Mouse (Mus musculus): ENCODE results near the gene Smyd1. TPM values are rescaled to one million over a fixed set of nuclear protein-coding genes. Genes with fewer than 3 reads are reported as not detected.

The Smyd1 gene
- total RNA-seq, 2 experiments from 2014 or later: 0.26 TPM; not detected in 1

DNA sequence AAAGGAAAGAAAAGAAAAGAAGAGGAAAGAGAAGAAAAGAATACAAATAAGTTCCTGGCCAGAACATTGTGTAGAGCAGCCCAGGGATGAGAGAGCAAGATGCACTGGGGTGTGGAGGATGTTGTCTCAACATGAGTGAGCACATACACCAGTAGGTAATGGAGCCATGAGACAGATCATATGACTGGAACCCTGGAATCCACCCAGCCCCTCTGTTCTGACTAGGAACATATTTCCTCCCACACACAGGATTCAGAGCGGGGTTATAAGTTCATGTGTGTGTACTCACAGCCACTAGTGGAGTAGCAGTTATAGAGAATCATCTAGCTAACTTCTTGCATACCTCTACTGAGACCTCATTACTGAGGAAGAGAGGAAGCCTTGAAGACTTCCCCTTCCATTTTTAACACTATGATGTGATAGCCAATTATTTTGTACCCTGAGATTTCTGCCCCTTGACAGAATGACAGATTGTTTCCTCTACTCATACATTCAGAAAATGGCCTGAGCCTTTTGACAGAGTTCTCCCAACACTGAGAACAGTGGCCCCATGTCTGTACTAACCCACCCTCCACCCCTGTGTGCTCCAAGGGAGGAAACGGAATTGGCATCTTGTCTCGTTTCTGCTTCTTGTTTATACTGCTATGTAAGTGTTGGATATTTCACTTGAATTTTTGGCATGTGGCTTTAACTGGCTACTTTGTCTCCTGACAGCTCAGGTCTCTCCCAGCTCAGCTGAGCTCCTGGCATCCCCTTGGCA is 97.7 kb downstream of the Smyd1 start:
- ATAC-seq (replicated peaks; ENCODE audit: low FRiP score, poor library complexity, severe bottlenecking): no peak

DNA sequence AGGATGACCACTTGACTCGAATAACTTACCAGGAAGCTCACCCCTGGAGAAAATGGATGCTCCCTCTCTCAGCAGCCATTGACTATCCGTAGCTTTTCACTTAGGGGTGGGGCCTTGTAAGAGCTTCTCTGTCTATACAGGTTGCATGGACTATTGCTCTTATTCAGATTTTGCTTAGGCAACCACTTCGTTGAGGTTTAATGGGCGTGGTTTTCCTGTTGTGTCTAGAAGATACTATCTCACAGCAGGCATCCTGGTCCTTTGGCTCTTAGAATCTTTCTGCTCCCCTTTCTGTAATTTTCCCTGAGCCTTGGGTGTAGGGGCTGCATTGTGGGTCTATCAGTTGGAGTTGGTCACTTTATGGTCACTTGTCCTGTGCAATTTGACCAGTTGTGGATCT is 100.5 kb downstream of the Smyd1 start:
- no peak for ATAC-seq (replicated peaks; ENCODE audit: low FRiP score, poor library complexity, severe bottlenecking)

- ATAC-seq (replicated peaks; ENCODE audit: low FRiP score, poor library complexity, severe bottlenecking): no peak
These were observed 109.6 kb downstream of the Smyd1 start for GRCm38 (mm10) chr6:71212471-71212870.

DNA sequence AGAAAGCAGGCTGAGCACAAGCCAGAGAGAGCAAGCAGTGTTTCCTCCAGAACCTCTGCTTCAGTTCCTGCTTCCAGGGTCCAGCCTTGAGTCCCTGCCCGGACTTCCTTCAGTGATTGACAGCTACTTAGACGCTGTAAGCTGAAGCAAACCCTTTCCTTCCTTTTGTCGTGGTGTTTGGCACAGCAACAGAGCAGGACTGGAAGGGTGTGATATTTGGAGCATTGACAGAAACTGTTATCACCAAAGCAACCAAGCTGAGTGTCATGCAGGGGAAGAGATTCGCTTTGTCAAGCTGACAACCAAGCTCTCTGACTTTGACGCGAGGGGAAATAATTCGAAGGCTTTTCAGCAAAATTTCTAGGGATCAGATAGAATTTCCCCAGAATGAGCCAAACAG is 110.1 kb downstream of the Smyd1 start:
- no peak for ATAC-seq (replicated peaks; ENCODE audit: low FRiP score, poor library complexity, severe bottlenecking)

- ATAC-seq (replicated peaks; ENCODE audit: low FRiP score, poor library complexity, severe bottlenecking): no peak
These were observed 113.3 kb downstream of the Smyd1 start for GRCm38 (mm10) chr6:71208691-71209090.

DNA sequence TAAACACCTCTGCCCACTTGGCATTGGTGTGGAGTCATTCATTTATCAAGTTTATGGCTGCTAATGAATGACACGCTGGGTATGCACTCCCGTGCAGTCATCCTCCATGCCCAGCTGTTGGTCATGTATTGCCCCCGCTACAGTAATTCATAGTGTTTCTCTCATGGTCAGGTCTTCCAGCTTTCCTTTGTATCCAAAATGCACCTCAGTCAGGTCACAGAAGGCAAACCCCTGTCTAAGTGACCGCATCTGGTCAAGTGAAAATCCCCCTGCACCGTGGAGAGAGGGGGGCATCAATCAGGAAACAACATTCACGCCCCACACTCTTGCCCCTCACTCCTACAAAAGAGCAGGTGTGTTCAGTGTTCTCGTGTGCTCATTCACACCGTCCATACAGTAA is 117.9 kb downstream of the Smyd1 start:
- ATAC-seq (replicated peaks; ENCODE audit: low FRiP score, poor library complexity, severe bottlenecking): no peak

GRCm38 (mm10) chr6:71203674-71204073 is 118.4 kb downstream of the Smyd1 start:
- no peak; the same call in 1 of the 2 replicates for ATAC-seq (replicated peaks; ENCODE audit: low FRiP score, poor library complexity, severe bottlenecking)

GRCm38 (mm10) chr6:71201925-71202324 is 120.1 kb downstream of the Smyd1 start:
- ATAC-seq (replicated peaks; ENCODE audit: low FRiP score, poor library complexity, severe bottlenecking): no peak

DNA sequence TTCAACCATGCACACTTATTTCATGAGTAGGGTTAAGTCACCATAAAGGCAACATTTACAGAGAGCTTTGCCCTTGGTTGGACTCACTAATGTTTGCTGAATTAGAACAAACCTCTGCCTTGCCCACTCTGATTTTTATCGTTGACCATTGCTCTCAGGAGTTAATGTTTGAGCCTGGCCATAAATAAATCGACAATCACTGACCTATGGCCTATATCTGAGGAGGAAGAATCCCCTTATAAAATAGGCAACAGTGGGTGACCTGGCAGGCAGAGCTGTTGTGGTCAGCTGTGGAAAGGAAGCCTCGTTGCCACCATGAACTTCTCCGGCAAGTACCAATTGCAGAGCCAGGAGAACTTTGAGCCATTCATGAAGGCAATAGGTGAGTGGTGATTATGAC is 122.4 kb downstream of the Smyd1 start, which contains the start of gene Fabp1:
Fabp1 (plus strand) TSS at position 216 of the 400 bp plus-strand sequence.
- no peak for ATAC-seq (replicated peaks; ENCODE audit: low FRiP score, poor library complexity, severe bottlenecking)

GRCm38 (mm10) chr6:71197636-71198535 is 124.1 kb downstream of the Smyd1 start:
- no peak for ATAC-seq (replicated peaks; ENCODE audit: low FRiP score, poor library complexity, severe bottlenecking)

DNA sequence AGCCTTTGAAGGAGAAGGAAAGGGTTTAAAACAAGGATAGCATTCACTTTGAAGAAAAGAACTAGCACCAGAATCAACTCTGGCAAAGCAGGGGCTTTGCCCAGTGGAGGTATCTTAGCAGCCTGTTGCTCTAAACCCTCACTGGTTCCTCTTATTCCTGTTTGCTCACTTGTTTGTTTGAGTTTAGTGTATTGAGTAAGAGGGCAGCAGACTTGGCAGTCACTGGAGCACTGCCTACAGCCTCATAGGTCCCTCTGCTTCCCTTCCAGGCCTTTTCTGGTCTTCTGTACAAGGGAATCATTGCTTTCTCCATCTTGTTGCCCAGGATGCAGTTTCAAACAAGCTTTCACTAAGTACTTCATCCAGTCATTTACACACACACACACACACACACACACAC is 125.9 kb downstream of the Smyd1 start:
- no peak for ATAC-seq (replicated peaks; ENCODE audit: low FRiP score, poor library complexity, severe bottlenecking)

GRCm38 (mm10) chr6:71193151-71193740 is 128.8 kb downstream of the Smyd1 start:
- ATAC-seq (replicated peaks; ENCODE audit: low FRiP score, poor library complexity, severe bottlenecking): no peak

DNA sequence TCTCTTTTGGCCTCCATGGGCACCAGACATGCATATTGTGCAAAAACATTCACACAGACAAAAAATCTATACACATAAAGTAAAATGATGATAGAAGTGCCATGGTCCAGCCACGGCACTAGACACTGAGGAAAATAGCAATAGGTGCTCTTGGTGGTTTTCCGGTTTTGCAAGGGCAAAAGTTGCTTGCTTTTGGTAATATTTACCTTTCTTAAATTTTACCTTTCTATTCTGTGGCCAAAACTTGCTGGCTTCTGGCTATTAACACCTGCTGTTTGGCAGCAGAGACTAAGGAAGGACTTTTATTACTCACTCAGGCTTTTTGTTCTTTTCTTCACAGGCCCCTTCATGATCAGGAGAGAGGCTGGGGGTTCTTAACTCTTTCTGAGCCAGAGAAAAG is 131.5 kb downstream of the Smyd1 start:
- ATAC-seq (replicated peaks; ENCODE audit: low FRiP score, poor library complexity, severe bottlenecking): no peak

DNA sequence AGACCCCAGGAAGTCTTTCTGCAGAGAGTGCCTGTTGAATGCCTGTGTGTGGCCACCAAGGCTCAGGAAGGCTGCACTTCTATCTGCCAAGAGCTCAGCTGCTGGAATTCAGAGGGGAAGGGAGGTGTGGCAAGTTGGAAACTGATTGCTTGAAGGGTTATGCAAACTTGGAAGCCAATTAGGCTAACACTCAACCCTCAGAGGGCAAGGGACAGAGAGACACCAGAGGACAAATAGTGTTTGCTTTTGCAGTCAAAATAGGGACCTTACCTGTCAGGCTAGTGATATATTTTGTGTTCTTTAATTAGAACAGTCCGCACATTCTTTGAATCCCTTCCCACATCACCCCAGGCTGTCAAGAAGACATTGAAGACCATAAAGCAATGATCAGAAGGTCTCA is 132.5 kb downstream of the Smyd1 start:
- ATAC-seq (replicated peaks; ENCODE audit: low FRiP score, poor library complexity, severe bottlenecking): no peak

DNA sequence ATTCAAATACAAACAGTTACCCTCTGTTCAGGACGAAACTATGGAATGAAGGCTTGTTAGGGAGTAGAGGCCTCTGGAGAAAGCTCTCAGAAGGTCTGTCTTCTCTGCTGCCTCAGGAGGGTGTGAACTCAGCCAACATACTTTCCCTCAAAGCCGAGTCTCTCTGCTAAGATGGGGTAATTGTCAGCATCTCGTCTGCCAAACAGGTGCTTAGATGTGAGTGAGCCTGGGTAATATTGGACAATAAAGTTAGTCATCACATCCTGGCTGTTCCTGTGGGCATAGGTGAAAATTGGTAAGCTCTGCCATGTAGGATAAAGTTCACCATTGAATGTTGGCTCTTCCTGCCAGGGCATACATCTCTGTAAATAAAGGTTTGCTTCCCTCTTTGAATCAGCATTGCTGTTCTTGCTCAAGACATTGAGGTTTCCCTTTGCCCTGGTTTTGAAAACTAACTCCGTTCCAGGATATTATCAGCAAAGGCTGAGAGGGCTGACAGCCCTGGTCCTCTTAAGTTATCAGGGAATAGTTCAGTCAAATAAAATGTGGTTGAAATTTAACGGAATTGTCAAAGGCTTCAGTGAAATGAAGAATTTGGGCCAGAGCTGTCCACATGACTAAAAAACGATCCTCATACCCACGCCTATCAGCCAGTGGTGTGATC is 137.0 kb downstream of the Smyd1 start:
- ATAC-seq (replicated peaks; ENCODE audit: low FRiP score, poor library complexity, severe bottlenecking): no peak

DNA sequence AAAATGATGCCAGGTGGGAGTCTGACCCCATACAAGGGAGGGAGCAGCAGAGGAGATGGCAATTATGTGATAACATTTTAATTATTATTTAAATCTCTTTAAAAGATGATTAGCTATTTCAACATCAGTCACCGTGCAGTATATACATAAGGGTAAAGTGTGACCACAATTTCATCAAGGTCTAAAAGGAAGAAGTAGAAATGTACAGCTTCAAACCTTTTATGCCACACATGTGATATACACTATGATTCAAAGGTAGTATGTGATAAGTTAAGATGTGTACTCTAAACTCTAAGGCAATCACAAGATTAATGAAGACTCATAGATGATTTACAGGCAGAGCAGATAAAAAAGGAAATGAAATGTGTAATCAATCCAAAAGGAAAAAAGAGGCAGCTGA is 141.4 kb downstream of the Smyd1 start:
- ATAC-seq (replicated peaks; ENCODE audit: low FRiP score, poor library complexity, severe bottlenecking): no peak

DNA sequence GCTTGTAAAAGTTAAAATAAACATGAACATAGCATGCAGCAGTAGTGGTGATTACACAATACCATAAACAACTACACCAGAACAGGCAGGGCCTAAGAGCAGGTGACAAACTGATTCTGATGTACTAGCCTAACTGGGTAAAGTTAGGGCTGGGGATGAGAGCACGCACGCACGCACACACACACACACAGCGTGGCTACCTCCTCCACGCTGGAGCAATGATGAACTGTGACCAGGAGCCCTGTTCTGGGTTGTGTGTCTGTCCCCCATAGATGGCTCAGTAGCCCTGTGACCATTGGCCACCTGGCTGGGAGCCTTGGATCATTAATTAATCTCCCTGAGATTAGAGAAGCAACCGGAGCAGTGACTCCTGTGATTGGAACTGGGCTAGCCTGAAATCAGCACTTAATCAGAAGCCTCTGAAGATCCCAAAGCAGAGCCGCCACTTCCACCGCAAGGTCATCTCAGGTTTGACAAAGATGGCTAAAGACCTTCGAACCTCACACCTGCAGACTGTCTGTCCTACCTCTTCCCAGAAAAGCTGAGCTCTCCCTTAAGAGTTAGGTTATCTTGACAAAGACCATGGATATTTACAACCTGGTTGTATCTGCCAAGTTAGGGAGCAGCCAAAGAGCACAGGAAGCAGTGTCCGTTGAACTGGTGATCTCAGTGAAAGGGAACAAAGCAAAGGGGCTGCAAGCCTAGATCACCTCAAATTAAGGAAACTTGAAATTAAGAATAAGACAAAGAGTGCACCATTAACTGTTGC is 149.0 kb downstream of the Smyd1 start:
- no peak for ATAC-seq (replicated peaks; ENCODE audit: low FRiP score, poor library complexity, severe bottlenecking)

DNA sequence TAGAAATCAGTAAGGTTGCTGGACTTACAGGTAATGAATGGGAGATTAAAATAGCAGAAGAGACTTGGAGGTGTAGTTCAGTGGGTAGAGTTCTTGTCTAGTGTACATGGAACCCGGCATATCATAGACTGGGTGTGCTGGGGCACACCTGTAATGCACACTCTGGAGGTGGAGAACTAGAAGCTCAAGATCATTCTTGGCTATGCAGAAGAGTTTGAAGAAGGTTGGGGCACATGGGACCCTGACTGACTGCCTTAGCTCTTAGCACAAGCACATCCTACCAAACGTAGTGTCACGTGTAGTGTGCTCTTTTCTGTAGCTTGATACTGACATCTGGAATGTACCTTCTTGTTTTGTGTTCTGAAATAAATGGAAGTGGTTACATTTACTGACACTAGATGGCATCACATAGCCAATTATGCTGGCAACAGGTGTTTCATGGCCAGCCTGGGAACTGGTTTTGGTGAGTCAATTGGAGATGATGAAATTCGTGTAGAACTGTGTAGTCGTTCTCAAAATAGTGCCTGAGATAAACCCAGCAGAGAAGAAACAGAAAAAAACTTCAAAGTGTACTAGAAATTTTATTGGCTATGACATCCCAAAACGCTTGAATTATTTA is 155.4 kb downstream of the Smyd1 start:
- no peak for ATAC-seq (replicated peaks; ENCODE audit: low FRiP score, poor library complexity, severe bottlenecking)

GRCm38 (mm10) chr6:71164394-71164793 is 157.6 kb downstream of the Smyd1 start:
- no peak for ATAC-seq (replicated peaks; ENCODE audit: low FRiP score, poor library complexity, severe bottlenecking)
